16 mouse cellular contexts compared by ENCODE assay signal in genomic region chr17:50750874-50751273, GRCm38 (mm10).
"Had no signal": no experiment of that assay in that cellular context is flagged by ENCODE, and none has a peak within 500 bp of the region (broad histone marks: within the 10 kb centered on the region; RNA-seq: fewer than 3 reads in every experiment).

No protein-coding gene starts in this region.

- H3K27ac ChIP-seq: kidney, embryonic 15.5 days; left cerebral cortex, adult 2 months; liver, embryonic 13.5 days; macrophage; neural tube, embryonic 12.5 days; neural tube, embryonic 15.5 days had no signal

- H3K9ac ChIP-seq: kidney, embryonic 15.5 days; liver, embryonic 13.5 days; neural tube, embryonic 12.5 days; neural tube, embryonic 15.5 days had no signal

- H3K4me2 ChIP-seq: kidney, embryonic 15.5 days; liver, embryonic 13.5 days; midbrain, embryonic 11.5 days; neural tube, embryonic 12.5 days; neural tube, embryonic 15.5 days had no signal

- DNase-seq: kidney, adult 8-10 months; kidney, postnatal 10 days; kidney, postnatal 36 days; layer of hippocampus, postnatal 36 days; liver, embryonic 13.5 days; lung, adult 2 months; midbrain, embryonic 14.5 days; thymus, adult 18-20 months; thymus, postnatal 36 days had no signal

- H3K36me3 ChIP-seq: kidney, embryonic 15.5 days; liver, embryonic 13.5 days; neural tube, embryonic 12.5 days; neural tube, embryonic 15.5 days had no signal

- H3K4me3 ChIP-seq: kidney, embryonic 15.5 days; left cerebral cortex, adult 2 months; liver, embryonic 13.5 days; megakaryocyte, embryonic 14.5 days; neural tube, embryonic 12.5 days; neural tube, embryonic 15.5 days had no signal

- H3K9me3 ChIP-seq: kidney, embryonic 15.5 days; liver, embryonic 13.5 days; megakaryocyte, embryonic 14.5 days; neural tube, embryonic 12.5 days; neural tube, embryonic 15.5 days had no signal

- H3K4me1 ChIP-seq: kidney, embryonic 15.5 days; liver, embryonic 13.5 days; neural tube, embryonic 12.5 days; neural tube, embryonic 15.5 days had no signal

- H3K27me3 ChIP-seq: kidney, embryonic 15.5 days; liver, embryonic 13.5 days; megakaryocyte, embryonic 14.5 days; neural tube, embryonic 12.5 days; neural tube, embryonic 15.5 days had no signal
